Mouse (Mus musculus): ENCODE measurements at regions not wholly inside any gene's neighbourhood (a gene's known extent, or its start where the extent isn't known, plus 50 kb on each side); places are given as distances from the start of the nearest gene placed in this dataset.

- TF ChIP-seq CTCF (IDR thresholded peaks at IDR 0.05; ENCODE audit: control insufficient read depth, insufficient read depth, insufficient replicate concordance, low read depth, low read length): no peak
- no peak for TF ChIP-seq POLR2A (IDR thresholded peaks at IDR 0.05; ENCODE audit: control insufficient read depth, low read depth, low read length)
Measured at GRCm38 (mm10) chr8:57242301-57242700, 78.5 kb upstream of the Hand2 start.
